Mouse (Mus musculus): ENCODE results near the gene Tmem104. TPM values are rescaled to one million over a fixed set of nuclear protein-coding genes. Genes with fewer than 3 reads are reported as not detected.

Tmem104 gene
- polyA plus RNA-seq, 1 experiment from 2014 or later = 5.1 TPM

DNA sequence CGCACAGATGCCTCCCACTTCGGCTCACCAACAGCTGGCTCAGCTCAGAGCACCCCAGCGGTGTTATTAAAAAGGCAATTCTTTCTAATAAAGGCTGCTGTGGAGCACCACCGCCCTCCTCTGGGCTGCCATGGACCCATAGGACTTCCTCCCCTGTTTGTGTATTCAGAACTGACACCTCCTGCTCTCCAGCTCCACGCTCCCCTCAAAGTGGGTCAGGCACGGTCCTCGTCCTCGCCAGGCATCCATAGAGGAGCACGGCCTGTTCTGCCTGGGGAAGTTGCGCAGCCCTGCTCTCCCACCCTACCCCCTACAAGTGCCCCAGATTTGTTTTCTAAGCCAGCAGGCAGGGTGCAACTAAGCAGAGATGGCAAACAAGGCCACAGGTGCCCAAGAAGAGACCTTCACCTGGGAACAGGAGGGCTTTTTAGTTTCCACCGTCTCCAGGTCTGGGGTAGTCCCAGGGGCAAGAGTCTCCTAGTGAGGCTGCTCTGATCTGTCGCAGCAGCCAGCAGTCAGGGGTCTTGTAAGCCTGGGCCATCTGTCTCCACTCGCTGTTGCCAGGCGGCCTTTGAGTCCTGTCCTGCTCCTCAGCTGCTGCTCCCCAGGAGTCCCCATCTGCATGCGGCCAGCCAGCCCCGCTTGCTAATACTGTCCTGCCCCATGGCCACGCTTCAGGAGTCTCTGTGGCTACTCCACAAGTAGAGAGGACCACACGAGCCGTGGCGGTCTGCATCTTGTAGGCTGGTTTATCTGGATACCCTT is 46.4 kb downstream of the Tmem104 start:
- no peak for DNase-seq
- no peak for ATAC-seq (ENCODE audit: low read depth)
- H3K9me3 ChIP-seq (replicated peaks) = no peaks in the 10 kb centered on the region
- H3K4me2 ChIP-seq = no peak overlapping the region
- H3K4me1 ChIP-seq (replicated peaks) = peaks cover 31% of the 10 kb centered on the region
- no peak overlapping the region for H3K4me3 ChIP-seq (replicated peaks)
- WGBS (ENCODE audit: insufficient replicate concordance) = 77% methylated on average over 20 of the region's 20 CpGs
- no peaks in the 10 kb centered on the region for H3K27me3 ChIP-seq
- no peak overlapping the region for H3K9ac ChIP-seq
- H3K27ac ChIP-seq = no peak overlapping the region
- H3K36me3 ChIP-seq = no peaks in the 10 kb centered on the region

- Histone ChIP-seq H3K9ac (no peak overlapping the region), H3K4me3 (replicated peaks) (no peak overlapping the region), H3K4me1 (replicated peaks) (peaks cover 30% of the 10 kb centered on the region), H3K27ac (no peak overlapping the region), H3K27me3 (no peaks in the 10 kb centered on the region), H3K9me3 (replicated peaks) (no peaks in the 10 kb centered on the region), H3K36me3 (no peaks in the 10 kb centered on the region), H3K4me2 (no peak overlapping the region)
- WGBS (ENCODE audit: insufficient replicate concordance) = 82% methylated on average over 15 of the region's 15 CpGs
- ATAC-seq (ENCODE audit: low read depth) = no peak
- DNase-seq = no peak
These were observed 47.2 kb downstream of the Tmem104 start for GRCm38 (mm10) chr11:115234320-115235044.

DNA sequence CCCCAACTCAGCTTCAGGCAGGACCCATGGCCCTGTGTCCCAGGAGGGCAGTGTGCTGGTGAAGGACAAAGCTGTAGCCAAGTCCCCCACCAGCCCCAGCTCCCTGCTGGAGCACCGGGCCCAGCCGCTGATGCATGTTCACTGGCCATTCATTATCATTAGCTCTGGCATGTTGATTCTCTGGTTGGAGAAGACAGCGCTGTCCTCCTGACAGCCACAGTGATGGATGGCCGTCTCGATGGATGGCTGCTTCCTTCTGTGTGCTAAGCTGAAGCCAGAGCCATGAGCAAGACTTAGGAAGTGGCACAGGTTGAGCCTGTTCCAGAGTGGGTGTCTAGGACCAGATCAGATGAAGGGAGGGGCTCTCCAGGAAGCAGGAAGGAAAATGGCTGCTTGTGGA is 49.3 kb downstream of the Tmem104 start:
- peaks cover 23% of the 10 kb centered on the region for H3K4me1 ChIP-seq (replicated peaks)

GRCm38 (mm10) chr11:115241402-115241801 is 54.1 kb downstream of the Tmem104 start:
- Histone ChIP-seq H3K4me3 (replicated peaks) (no peak overlapping the region), H3K4me2 (no peak overlapping the region), H3K36me3 (no peaks in the 10 kb centered on the region), H3K9me3 (replicated peaks) (no peaks in the 10 kb centered on the region), H3K9ac (no peak overlapping the region), H3K4me1 (replicated peaks) (peaks cover 21% of the 10 kb centered on the region), H3K27ac (no peak overlapping the region), H3K27me3 (peaks cover 6% of the 10 kb centered on the region)
- no peak for DNase-seq
- 80% methylated on average over 11 of the region's 11 CpGs for WGBS (ENCODE audit: insufficient replicate concordance)
- no peak for ATAC-seq (ENCODE audit: low read depth)

More for the DNA sequence above, 49.3 kb downstream of the Tmem104 start:
- WGBS (ENCODE audit: insufficient replicate concordance) = 53% methylated on average over 5 of the region's 5 CpGs
- Histone ChIP-seq H3K27ac (no peak overlapping the region), H3K4me2 (no peak overlapping the region), H3K9ac (no peak overlapping the region), H3K27me3 (no peaks in the 10 kb centered on the region), H3K9me3 (replicated peaks) (no peaks in the 10 kb centered on the region), H3K36me3 (no peaks in the 10 kb centered on the region), H3K4me3 (replicated peaks) (no peak overlapping the region)
- DNase-seq = no peak
- no peak for ATAC-seq (ENCODE audit: low read depth)

GRCm38 (mm10) chr11:115242746-115243145 is 55.5 kb downstream of the Tmem104 start:
- Histone ChIP-seq H3K27me3 (peaks cover 20% of the 10 kb centered on the region), H3K4me3 (replicated peaks) (no peak overlapping the region), H3K4me2 (no peak overlapping the region), H3K9ac (no peak overlapping the region), H3K27ac (no peak overlapping the region), H3K9me3 (replicated peaks) (no peaks in the 10 kb centered on the region), H3K4me1 (replicated peaks) (peaks cover 24% of the 10 kb centered on the region), H3K36me3 (no peaks in the 10 kb centered on the region)
- 72% methylated on average over 3 of the region's 3 CpGs for WGBS (ENCODE audit: insufficient replicate concordance)
- DNase-seq (no peak), ATAC-seq (ENCODE audit: low read depth) (no peak)

DNA sequence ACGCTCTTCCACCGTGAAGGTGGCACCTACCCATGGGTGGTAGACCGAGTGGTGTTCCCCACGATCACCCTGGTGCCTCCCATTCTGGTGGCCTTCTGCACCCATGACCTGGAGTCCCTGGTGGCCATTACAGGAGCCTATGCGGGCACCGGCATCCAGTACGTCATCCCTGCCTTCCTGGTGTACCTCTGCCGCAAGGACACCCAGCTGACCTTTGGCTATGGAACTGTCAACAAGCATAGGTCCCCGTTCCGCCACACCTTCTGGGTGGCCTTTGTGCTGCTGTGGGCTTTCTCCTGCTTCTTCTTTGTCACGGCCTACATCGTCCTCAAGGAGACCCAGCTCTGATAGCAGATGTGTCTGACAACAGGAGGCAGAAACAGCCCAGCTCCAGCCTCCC is 56.5 kb downstream of the Tmem104 start:
- H3K27me3 ChIP-seq = peaks cover 30% of the 10 kb centered on the region
- peaks cover 27% of the 10 kb centered on the region for H3K4me1 ChIP-seq (replicated peaks)
- H3K27ac ChIP-seq = peak overlapping the region; percentile 40
- no peaks in the 10 kb centered on the region for H3K9me3 ChIP-seq (replicated peaks)
- peak; percentile 37; the same call in 1 of the 2 replicates for ATAC-seq (ENCODE audit: low read depth)
- H3K4me3 ChIP-seq (replicated peaks) = no peak overlapping the region
- H3K36me3 ChIP-seq = no peaks in the 10 kb centered on the region
- no peak for DNase-seq
- WGBS (ENCODE audit: insufficient replicate concordance) = 79% methylated on average over 12 of the region's 12 CpGs
- no peak overlapping the region for H3K9ac ChIP-seq
- H3K4me2 ChIP-seq = no peak overlapping the region

- peak; percentile 71 for ATAC-seq (ENCODE audit: low read depth)
- Histone ChIP-seq H3K4me3 (replicated peaks) (no peak overlapping the region), H3K4me2 (no peak overlapping the region)
These were observed 57.6 kb downstream of the Tmem104 start for GRCm38 (mm10) chr11:115244840-115245239.

DNA sequence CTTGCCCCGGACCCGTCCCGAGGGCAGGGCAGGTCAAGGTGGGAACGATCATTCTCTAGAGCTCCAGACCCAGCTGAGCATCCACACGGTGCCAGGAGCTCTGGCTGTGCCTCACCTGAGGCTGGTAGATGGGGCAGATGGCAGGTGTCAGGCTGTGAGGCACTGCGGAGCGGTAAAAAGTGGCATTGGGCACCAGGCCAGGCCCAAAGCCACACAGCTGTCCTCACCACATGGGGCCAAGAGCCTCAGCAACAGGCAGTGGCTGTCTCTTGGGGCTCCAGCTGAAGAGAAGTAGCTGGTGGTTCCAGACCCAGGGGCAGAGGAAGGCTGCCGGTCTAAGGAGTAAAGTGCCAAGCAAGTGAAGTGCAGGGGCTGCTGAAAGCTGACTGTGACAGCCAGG is 59.1 kb downstream of the Tmem104 start:
- Histone ChIP-seq H3K4me2 (no peak overlapping the region), H3K36me3 (no peaks in the 10 kb centered on the region), H3K27me3 (peaks cover 56% of the 10 kb centered on the region), H3K27ac (no peak overlapping the region), H3K9ac (no peak overlapping the region), H3K4me3 (replicated peaks) (no peak overlapping the region), H3K4me1 (replicated peaks) (peaks cover 35% of the 10 kb centered on the region), H3K9me3 (replicated peaks) (no peaks in the 10 kb centered on the region)
- ATAC-seq (ENCODE audit: low read depth) = no peak
- no peak for DNase-seq
- WGBS (ENCODE audit: insufficient replicate concordance) = 71% methylated on average over 8 of the region's 8 CpGs

More at GRCm38 (mm10) chr11:115244840-115245239, 57.6 kb downstream of the Tmem104 start:
- H3K27me3 ChIP-seq = peaks cover 41% of the 10 kb centered on the region
- WGBS (ENCODE audit: insufficient replicate concordance) = 73% methylated on average over 8 of the region's 8 CpGs
- H3K27ac ChIP-seq = peak overlapping the region; percentile 45; the same call in 1 of the 2 replicates
- no peaks in the 10 kb centered on the region for H3K9me3 ChIP-seq (replicated peaks)
- H3K36me3 ChIP-seq = no peaks in the 10 kb centered on the region
- H3K4me1 ChIP-seq (replicated peaks) = peaks cover 28% of the 10 kb centered on the region
- no peak overlapping the region for H3K9ac ChIP-seq
- no peak for DNase-seq

DNA sequence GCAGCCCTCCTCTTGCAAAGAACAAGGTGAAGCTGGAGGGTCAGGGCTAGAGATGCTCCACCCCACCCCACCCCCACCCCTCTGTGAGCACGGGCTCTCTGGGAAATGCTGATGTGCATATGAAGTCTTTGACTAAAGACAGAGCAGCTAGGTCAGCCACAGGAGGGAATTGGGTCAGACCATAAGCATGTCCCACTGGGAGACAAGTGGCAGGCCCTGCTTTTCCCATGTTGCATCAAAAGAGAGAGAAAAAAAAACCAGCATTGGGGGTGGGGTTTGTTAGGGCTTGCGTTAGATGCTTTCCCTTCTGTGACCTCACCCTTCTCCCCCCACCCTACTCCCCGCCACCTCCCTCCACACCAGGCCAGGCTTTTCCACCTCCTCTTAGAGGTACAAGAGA is 60.0 kb downstream of the Tmem104 start:
- Histone ChIP-seq H3K27me3 (peaks cover 63% of the 10 kb centered on the region), H3K4me3 (replicated peaks) (no peak overlapping the region), H3K36me3 (no peaks in the 10 kb centered on the region), H3K27ac (no peak overlapping the region), H3K9ac (no peak overlapping the region), H3K4me1 (replicated peaks) (peaks cover 35% of the 10 kb centered on the region), H3K4me2 (no peak overlapping the region), H3K9me3 (replicated peaks) (no peaks in the 10 kb centered on the region)
- DNase-seq (no peak), ATAC-seq (ENCODE audit: low read depth) (no peak)
- WGBS (ENCODE audit: insufficient replicate concordance) = 26% methylated on average over 3 of the region's 3 CpGs

- no peak overlapping the region for H3K4me3 ChIP-seq (replicated peaks)
- DNase-seq = no peak
- H3K27me3 ChIP-seq = peaks cover 70% of the 10 kb centered on the region
- H3K4me2 ChIP-seq = no peak overlapping the region
- H3K4me1 ChIP-seq (replicated peaks) = peaks cover 35% of the 10 kb centered on the region
- no peak overlapping the region for H3K9ac ChIP-seq
- no peaks in the 10 kb centered on the region for H3K9me3 ChIP-seq (replicated peaks)
- no peak for ATAC-seq (ENCODE audit: low read depth)
- 40% methylated on average over 6 of the region's 6 CpGs for WGBS (ENCODE audit: insufficient replicate concordance)
- no peaks in the 10 kb centered on the region for H3K36me3 ChIP-seq
- no peak overlapping the region for H3K27ac ChIP-seq
These were observed 60.7 kb downstream of the Tmem104 start for GRCm38 (mm10) chr11:115247945-115248344.

DNA sequence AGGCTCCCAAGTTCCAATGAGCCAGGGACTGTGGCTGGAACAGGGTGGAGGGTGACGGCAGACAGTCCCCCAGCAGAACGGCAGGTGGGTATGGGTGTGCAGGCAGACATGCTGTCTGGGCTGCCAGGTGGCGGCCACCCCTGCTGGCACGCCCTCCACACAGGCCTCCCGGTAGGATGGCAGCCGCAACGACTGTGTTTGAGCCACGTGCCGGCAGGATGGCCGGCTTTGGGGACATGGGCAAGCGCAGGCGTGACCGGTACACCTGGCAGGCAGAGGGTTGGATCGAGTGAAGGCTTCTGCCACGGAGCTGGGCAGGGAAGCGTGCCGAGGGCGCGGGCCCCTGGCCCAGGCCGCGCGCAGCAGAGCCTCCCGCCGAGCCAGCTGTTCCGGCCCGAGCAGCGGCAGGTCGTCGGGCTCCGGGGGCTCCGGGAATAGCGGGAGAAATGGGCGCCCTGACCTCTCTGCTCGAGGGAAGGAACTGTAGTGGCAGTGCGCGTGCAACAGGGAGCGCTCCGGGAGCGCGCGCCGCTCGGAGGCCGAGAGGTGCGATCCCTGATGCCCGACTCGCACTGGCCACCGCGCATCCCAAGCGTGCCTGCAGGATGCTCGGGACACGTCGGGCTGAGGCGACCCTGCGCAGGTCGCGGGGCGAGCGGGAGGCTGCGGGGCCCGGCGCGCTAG is 62.6 kb downstream of the Tmem104 start:
- Histone ChIP-seq H3K27ac (no peak overlapping the region), H3K9ac (no peak overlapping the region), H3K4me1 (replicated peaks) (peaks cover 28% of the 10 kb centered on the region), H3K27me3 (peaks cover 88% of the 10 kb centered on the region), H3K36me3 (no peaks in the 10 kb centered on the region), H3K4me3 (replicated peaks) (peak overlapping the region; percentile 41), H3K4me2 (peak overlapping the region; percentile 57), H3K9me3 (replicated peaks) (no peaks in the 10 kb centered on the region)
- WGBS (ENCODE audit: insufficient replicate concordance) = 4% methylated on average over 63 of the region's 63 CpGs
- DNase-seq (no peak), ATAC-seq (ENCODE audit: low read depth) (no peak)
